Mouse (Mus musculus): ENCODE measurements around the gene Tmem176b.

The Tmem176b gene

DNA sequence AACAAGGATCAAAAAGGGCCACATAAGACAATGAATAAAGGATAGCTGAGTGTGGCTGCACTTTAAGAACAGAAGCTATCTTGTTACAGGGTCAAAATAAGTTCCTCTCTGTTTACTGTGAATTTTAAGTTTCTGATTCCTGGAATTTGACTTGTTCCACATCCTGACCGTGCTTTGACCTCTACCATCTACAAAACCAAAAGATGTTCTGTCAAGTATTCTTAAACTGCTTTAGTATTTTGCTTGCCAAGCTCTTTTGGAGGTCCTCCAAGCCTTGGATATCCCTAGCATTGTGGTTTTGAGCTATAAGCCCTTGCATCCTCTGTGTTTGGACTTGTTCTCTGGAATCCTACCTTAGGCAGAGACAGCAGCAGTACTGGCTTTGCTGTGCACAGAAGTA, 56.1 kb downstream of the Tmem176b start:
- DNase-seq = no peak

DNA sequence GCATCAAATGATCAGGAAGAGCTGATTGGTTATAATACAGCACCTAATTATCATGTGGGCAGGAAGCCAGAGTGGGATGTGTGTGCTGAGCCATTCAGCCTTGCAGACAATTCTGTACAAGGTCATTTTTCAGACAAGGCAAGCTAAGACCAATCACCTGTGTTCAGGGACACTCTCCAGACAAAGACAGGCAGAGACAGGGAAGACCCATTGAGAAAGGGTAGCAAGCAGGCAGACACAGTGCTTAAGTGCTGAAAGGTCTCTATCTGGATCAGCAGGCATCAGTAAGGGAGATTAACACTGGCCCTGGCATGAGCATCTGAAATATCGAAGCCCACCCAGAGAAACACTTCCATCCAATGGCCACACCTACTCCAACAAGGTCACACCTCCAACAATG, 56.9 kb downstream of the Tmem176b start:
- no peak for DNase-seq

Data from liver (tissue).